In the genomic region with DNA sequence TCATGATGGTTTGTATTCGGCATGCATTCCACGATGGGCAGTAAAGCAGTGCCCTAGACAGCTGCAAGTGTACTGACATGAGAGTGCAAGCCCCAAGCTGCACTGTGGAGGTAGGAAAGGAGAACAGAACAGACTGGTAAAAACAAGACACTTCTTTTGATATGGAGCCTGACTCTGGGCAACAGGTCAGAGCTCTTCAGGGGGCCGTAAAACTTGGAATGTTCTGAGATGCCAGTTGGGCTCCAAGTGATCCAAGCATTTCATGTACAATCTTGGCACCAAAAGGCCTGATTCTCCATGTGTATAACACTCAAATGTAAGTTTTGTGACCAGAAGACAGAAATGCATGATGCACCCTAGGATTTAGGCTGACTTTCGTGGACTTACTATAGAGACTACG, we compare ENCODE assay signal across 26 mouse cellular contexts.
"Had no signal": no experiment of that assay in that cellular context is flagged by ENCODE, and none has a peak within 500 bp of the region (broad histone marks: within the 10 kb centered on the region; RNA-seq: fewer than 3 reads in every experiment).

No protein-coding gene starts in this region.

- DNase-seq: kidney, adult 8-10 months; kidney, postnatal 10 days; kidney, postnatal 36 days; layer of hippocampus, postnatal 36 days; liver; lung, adult 18-20 months; lung, postnatal 10 days; lung, postnatal 36 days; midbrain, embryonic 14.5 days; retina, postnatal 1 day; right cerebral cortex, postnatal 25 days; thymus, adult 2 months; thymus, postnatal 14 days; thymus, postnatal 4 days had no signal

- H3K4me3 ChIP-seq: kidney, embryonic 15.5 days; left cerebral cortex, adult 2 months; limb, embryonic 10.5 days; limb, embryonic 13.5 days; liver, embryonic 12.5 days; liver, embryonic 15.5 days; lung, embryonic 15.5 days; megakaryocyte, embryonic 14.5 days; midbrain, embryonic 10.5 days; neural tube, embryonic 12.5 days; neural tube, embryonic 15.5 days had no signal

- H3K27ac ChIP-seq: kidney, embryonic 15.5 days; left cerebral cortex, adult 2 months; limb, embryonic 10.5 days; limb, embryonic 13.5 days; liver, embryonic 12.5 days; liver, embryonic 15.5 days; lung, embryonic 15.5 days; midbrain, embryonic 10.5 days; neural tube, embryonic 12.5 days; neural tube, embryonic 15.5 days; stomach, postnatal 0 days had no signal

- ATAC-seq: liver, embryonic 12.5 days had no signal
